Mouse (Mus musculus): ENCODE measurements around the gene Tmprss13.

- TF ChIP-seq POLR2A (IDR thresholded peaks at IDR 0.05; ENCODE audit: extremely low read depth, insufficient read depth, low read length) (no peak), CTCF (IDR thresholded peaks at IDR 0.05; ENCODE audit: low read depth, low read length) (no peak)
Observed at GRCm38 (mm10) chr9:45311858-45312257, 7.0 kb upstream of the Tmprss13 start.

Data from liver, adult 2 months (tissue).